Mouse (Mus musculus) kidney, embryonic 16.5 days (tissue): Measurements from ENCODE around the gene Akr1b3. TPM values are rescaled to one million over a fixed set of nuclear protein-coding genes. Genes with fewer than 3 reads are reported as not detected.
"Not testable (repeated sequence)": the region's sequence is repeated elsewhere in the genome, so short reads cannot be mapped to it uniquely, and the experiment has no call there.

ENCODE experiments used
- ATAC-seq: fragments of 200-750 bp; cut with Nextera tagmentation; 2 replicates; pipeline ENCODE4 v1.8.0; 2017; ENCODE audit warnings: moderate TSS enrichment; ENCODE audit not compliant: low FRiP score, low TSS enrichment
- H3K27ac ChIP-seq: fragments of 300-500 bp; sonication (generic); 2 replicates; pipeline ENCODE4 v1.5.1; 2014; ENCODE audit warnings: low read length
- H3K27me3 ChIP-seq: fragments of 300-500 bp; sonication (generic); 2 replicates; pipeline ENCODE4 v1.6.1; 2014; ENCODE audit warnings: low read length, control low read depth, mixed read lengths; ENCODE audit not compliant: insufficient read depth
- H3K36me3 ChIP-seq: fragments of 300-500 bp; sonication (generic); 2 replicates; pipeline ENCODE4 v1.6.1; 2014; ENCODE audit warnings: low read length, control low read depth, mixed read lengths; ENCODE audit not compliant: insufficient read depth
- H3K4me1 ChIP-seq: fragments of 300-500 bp; sonication (generic); 2 replicates; pipeline ENCODE4 v1.6.1; 2014; ENCODE audit warnings: low read length, control low read depth, mixed read lengths; ENCODE audit not compliant: insufficient read depth
- H3K4me2 ChIP-seq: fragments of 300-500 bp; sonication (generic); replicated peaks from 2 replicates; pipeline ENCODE4 v1.6.1; 2014; ENCODE audit warnings: low read depth, low read length
- H3K4me3 ChIP-seq: fragments of 300-500 bp; sonication (generic); 2 replicates; pipeline ENCODE4 v1.5.1; 2014; ENCODE audit warnings: mild to moderate bottlenecking, low read length
- H3K9ac ChIP-seq: fragments of 300-500 bp; sonication (generic); replicated peaks from 2 replicates; pipeline ENCODE4 v1.6.1; 2014; ENCODE audit warnings: low read length
- H3K9me3 ChIP-seq: fragments of 300-500 bp; sonication (generic); 2 replicates; pipeline ENCODE4 v1.6.1; 2016; ENCODE audit warnings: low read length, control low read depth
- WGBS: fragments of 180-500 bp; shearing (Covaris S2); extraction: QIAGEN DNeasy Blood & Tissue Kit; methylation state at CpG from one replicate; pipeline ENCODE4 v1.1.7; 2014; 5-methylcytosine and 5-hydroxymethylcytosine counted together
- polyA plus RNA-seq: library from polyadenylated mRNA; unstranded; fragments of >200 nt; fragmentation: Nextera tagmentation; extraction: Ambion mirVana; gene quantifications from 2 replicates; pipeline ENCODE4 v1.2.1, GENCODE M21; 2015

The Akr1b3 gene
- polyA plus RNA-seq, result 195 and 200 TPM in 2 replicates

DNA sequence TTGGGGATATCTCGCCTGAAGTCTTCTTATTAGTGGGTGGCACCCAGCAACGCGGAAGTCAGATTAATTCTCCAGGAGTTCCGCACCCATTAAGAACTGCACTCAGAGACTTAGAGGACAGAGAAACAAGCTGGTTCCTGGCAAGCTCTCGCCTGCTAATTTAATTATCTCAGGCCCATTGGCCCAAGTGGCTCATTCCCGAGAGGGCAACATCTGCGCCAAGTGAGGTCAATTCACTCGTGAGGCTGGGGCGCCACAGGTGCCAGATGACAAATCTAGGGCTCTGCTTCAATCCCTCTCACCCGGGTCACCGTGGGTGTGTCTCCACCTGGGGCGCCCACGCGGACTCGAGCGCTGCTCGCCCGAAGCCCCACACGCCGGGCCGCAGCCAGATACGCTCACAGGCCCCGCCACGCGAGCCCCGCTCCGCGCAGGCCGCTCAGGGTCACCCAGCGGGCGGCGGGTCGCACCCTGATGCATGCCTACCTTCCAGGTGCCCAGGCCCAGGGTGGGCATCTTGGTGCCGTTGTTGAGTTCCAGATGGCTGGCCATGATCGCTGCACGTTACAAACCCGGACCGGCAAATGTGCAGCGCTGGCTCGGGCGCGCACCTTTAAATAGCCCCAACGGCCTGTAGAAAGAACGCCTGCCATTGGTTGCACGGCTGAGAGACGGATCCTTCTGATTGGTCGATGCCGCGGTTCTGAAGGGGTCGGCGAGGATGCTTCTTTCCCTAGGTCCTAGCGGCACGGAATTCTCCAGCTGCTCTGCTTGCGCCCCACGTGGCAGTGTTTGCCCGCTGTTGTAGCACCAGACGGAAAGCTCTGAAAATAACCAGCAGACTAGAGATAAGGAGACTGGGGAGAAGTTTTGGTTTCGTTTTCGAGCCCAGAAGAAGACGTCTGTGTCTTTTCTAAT is at the start of gene Akr1b3:
TSS of gene Akr1b3 (minus strand) at position 625 of the 918 bp plus-strand sequence.
- Histone ChIP-seq H3K36me3 (peaks cover 2% of the 10 kb centered on the region; the same call in 1 of the 2 replicates), H3K9me3 (no peaks in the 10 kb centered on the region), H3K27ac (peak within 1 kb of the TSS; percentile 18; the same call in 1 of the 2 replicates), H3K27me3 (no peaks in the 10 kb centered on the region), H3K9ac (peak within 1 kb of the TSS; percentile 80), H3K4me1 (peaks cover 20% of the 10 kb centered on the region; the same call in 1 of the 2 replicates), H3K4me2 (peak within 1 kb of the TSS; percentile 94), H3K4me3 (peak within 1 kb of the TSS; percentile 84)
- WGBS, result under 1% methylated on average over 60 of the region's 60 CpGs
- peak; percentile 99 for ATAC-seq

GRCm38 (mm10) chr6:34364217-34365136 is 47.2 kb upstream of the Akr1b3 start:
- Histone ChIP-seq H3K27ac (no peak overlapping the region), H3K9ac (no peak overlapping the region), H3K4me1 (no peaks in the 10 kb centered on the region), H3K36me3 (no peaks in the 10 kb centered on the region), H3K4me3 (no peak overlapping the region), H3K9me3 (no peaks in the 10 kb centered on the region), H3K4me2 (no peak overlapping the region), H3K27me3 (no peaks in the 10 kb centered on the region)
- ATAC-seq, result no peak
- WGBS, result 86% methylated on average over 12 of the region's 12 CpGs

- H3K27ac ChIP-seq, result no peak overlapping the region
- no peak overlapping the region for H3K4me3 ChIP-seq
- no peaks in the 10 kb centered on the region for H3K36me3 ChIP-seq
- ATAC-seq, result no peak
- no peaks in the 10 kb centered on the region for H3K9me3 ChIP-seq
- no peak overlapping the region for H3K9ac ChIP-seq
- no peak overlapping the region for H3K4me2 ChIP-seq
- 82% methylated on average over 9 of the region's 9 CpGs for WGBS
- peaks cover 4% of the 10 kb centered on the region for H3K4me1 ChIP-seq
- no peaks in the 10 kb centered on the region for H3K27me3 ChIP-seq
Observed at GRCm38 (mm10) chr6:34355841-34356240, 38.6 kb upstream of the Akr1b3 start.

DNA sequence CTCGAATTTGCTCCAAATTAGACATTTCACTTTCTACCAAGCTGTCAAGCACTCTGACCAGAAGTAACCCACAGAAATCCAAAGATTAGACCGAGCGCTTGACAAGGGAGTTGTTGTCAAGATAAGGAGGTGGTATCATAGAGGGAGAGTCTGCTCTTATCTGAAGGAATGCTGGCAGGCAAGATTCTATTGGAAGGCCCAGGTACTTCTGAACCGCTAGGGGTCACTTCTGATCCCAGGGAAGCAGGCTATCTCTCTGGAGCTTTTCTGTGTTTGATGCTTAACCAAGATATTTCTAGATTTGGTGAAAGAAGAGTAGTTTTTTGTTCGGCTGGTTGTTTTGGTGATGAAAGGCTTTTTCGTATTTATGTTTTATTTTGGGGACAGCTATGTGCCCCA is 38.1 kb upstream of the Akr1b3 start:
- peaks cover 4% of the 10 kb centered on the region for H3K4me1 ChIP-seq
- H3K9ac ChIP-seq, result no peak overlapping the region
- no peak for ATAC-seq
- H3K4me2 ChIP-seq, result no peak overlapping the region
- no peak overlapping the region for H3K27ac ChIP-seq
- H3K27me3 ChIP-seq, result no peaks in the 10 kb centered on the region
- no peak overlapping the region for H3K4me3 ChIP-seq
- H3K36me3 ChIP-seq, result no peaks in the 10 kb centered on the region
- no peaks in the 10 kb centered on the region for H3K9me3 ChIP-seq
- 76% methylated on average over 6 of the region's 6 CpGs for WGBS

DNA sequence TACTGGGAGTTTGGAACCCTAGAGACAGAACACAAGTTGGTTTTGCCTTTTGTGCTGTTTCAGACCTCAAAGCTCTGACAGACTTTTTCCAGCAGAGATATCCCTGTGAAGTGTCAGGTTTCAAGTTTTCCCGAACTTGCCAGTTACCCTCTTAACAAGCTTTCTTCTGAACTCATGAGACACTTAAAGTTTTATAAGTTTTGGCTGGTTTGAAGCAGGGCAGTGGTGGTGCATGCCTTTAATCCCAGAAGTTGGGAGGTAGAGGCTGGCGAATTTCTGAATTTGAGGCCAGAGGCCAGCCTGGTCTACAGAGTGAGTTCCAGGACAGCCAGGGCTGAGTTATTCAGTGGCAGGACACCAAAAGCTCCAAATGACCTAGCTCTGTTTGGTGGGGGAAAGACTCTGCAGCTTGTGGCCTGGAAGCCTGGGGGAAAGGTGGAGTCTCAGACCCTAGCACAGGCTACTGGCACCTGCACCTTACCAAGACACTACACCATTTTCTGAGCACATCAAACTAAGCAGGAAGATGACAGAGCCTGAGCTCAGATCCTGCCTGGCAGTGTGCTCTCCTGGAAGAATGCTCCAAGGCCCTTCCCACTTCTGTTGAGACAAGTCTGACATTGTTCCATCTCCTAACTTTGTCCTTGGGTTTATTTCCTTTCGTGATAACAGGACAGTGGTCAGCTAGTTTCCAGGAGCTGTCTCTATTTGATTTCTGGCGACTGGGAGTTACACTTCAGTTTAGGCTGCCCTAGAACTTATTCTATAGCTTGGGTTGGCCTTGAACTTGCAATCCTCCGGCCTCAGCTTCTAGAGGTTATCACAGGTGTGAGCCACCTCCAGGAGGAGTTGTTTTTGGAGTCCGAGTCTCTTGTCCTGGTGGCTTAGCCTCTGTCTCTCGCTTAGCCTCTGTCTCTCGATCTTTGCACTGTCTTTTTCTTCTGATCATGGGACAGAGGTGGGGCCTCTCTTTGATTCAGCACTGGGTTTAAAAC is 37.4 kb upstream of the Akr1b3 start:
- Histone ChIP-seq H3K27ac (no peak overlapping the region), H3K4me1 (peaks cover 4% of the 10 kb centered on the region), H3K4me3 (peak overlapping the region; percentile 39; the same call in 1 of the 2 replicates), H3K36me3 (no peaks in the 10 kb centered on the region), H3K27me3 (no peaks in the 10 kb centered on the region), H3K4me2 (peak overlapping the region; percentile 65), H3K9ac (no peak overlapping the region), H3K9me3 (no peaks in the 10 kb centered on the region)
- 0 out of 2 replicates have a peak, but pooled peaks have one; percentile 46 for ATAC-seq
- WGBS, result 70% methylated on average over 8 of the region's 8 CpGs

DNA sequence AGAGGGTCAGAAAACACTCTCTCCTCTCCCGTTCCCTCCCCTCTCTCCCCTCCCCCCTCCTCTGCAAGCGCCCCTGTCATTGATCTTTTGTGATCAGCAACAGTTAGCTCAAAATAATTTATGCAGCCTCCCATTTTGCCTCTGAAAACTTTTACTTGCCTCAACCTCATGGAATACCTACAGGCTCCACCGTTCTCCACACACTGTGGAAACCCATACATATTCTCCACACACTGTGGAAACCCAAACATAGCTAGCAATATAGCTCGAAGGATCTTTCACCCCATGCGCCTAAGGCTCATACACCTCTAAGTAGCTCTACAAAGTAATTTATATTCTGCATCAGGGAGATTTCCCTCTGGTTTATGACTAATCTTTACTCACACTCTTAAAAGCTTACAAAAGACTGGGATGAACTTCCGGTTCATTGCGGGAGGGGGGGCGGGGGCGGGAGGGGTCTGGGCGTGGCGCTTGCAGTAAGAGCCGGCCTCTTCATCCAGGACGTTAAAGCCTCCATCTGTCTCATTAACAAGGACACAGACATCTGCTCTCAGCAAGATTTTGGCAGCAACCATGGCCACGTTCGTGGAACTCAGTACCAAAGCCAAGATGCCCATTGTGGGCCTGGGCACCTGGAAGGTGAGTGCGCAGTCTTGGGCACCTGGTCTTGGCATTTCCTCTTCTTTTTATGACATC is 36.5 kb upstream of the Akr1b3 start, which contains the start of gene Akr1b8:
TSS of gene Akr1b8 (plus strand) at position 462 of the 696 bp plus-strand sequence.
- Histone ChIP-seq H3K9me3 (no peaks in the 10 kb centered on the region), H3K36me3 (no peaks in the 10 kb centered on the region), H3K27me3 (no peaks in the 10 kb centered on the region), H3K9ac (peak within 1 kb of the TSS; percentile 56), H3K4me1 (peaks cover 4% of the 10 kb centered on the region), H3K27ac (0 out of 2 replicates have a peak within 1 kb of the TSS, but pooled peaks have one; percentile 36), H3K4me3 (peak within 1 kb of the TSS; percentile 39), H3K4me2 (peak within 1 kb of the TSS; percentile 65)
- 13% methylated on average over 16 of the region's 16 CpGs for WGBS
- peak; percentile 59; the same call in 1 of the 2 replicates for ATAC-seq

- WGBS, result 91% methylated on average over 3 of the region's 3 CpGs
Observed at GRCm38 (mm10) chr6:34352401-34352800, 35.1 kb upstream of the Akr1b3 start.

DNA sequence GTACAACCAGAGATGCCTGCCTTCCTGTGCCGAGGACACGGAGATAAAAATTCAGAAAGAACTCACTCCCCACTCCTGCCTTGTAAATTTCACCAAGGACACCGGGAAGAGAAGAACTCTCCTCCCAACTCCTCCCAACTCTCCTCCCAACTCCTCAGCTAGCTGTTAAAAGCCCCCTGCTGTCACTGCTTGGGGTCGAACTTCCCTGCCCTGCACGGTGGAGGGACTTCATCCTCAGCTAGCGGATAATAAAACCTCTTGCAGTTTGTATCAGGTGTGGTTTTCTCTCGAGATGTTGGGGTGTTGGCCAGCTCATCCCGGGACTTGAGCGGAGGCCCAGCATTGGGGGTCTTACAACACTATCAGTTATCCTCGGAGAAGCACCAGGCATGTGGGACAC is 34.2 kb upstream of the Akr1b3 start:
- not testable (repeated sequence) for H3K27ac ChIP-seq, H3K4me2 ChIP-seq, H3K9ac ChIP-seq, H3K4me3 ChIP-seq, H3K4me1 ChIP-seq, H3K27me3 ChIP-seq, H3K36me3 ChIP-seq, ATAC-seq, H3K9me3 ChIP-seq
- 50% methylated on average over 10 of the region's 10 CpGs for WGBS

More at GRCm38 (mm10) chr6:34352401-34352800, 35.1 kb upstream of the Akr1b3 start:
- Histone ChIP-seq H3K9ac (no peak overlapping the region), H3K36me3 (no peaks in the 10 kb centered on the region), H3K4me2 (no peak overlapping the region), H3K27me3 (no peaks in the 10 kb centered on the region), H3K4me3 (no peak overlapping the region), H3K9me3 (no peaks in the 10 kb centered on the region), H3K27ac (no peak overlapping the region), H3K4me1 (peaks cover 4% of the 10 kb centered on the region)
- no peak for ATAC-seq
